Mouse (Mus musculus) megakaryocyte, embryonic 14.5 days (primary cell): Measurements from ENCODE around the gene Itgb2l.

Source experiments
- FLI1 ChIP-seq: IDR thresholded peaks from 2 replicates; pipeline ENCODE4 v1.6.1; 2012; ENCODE audit warnings: low read length, inconsistent platforms, mixed read lengths
- GATA1 ChIP-seq: IDR thresholded peaks from 3 replicates; pipeline ENCODE4 v1.6.1; 2012; ENCODE audit warnings: mixed read lengths, low read length, inconsistent platforms, borderline replicate concordance

- TF ChIP-seq GATA1: no peak
- TF ChIP-seq FLI1: no peak
Measured at GRCm38 (mm10) chr16:96468011-96468410, 24.6 kb upstream of the Itgb2l start.
